Mouse (Mus musculus) cerebellum, adult (tissue): ENCODE data around the gene Rab34.

ENCODE experiments used
- ATAC-seq: cut with Nextera tagmentation; 2 replicates; pipeline ENCODE4 v1.9.2; 2017; ENCODE audit warnings: mild to moderate bottlenecking, moderate library complexity, mixed read lengths; ENCODE audit not compliant: insufficient number of reproducible peaks, low FRiP score, low TSS enrichment

Rab34 gene

GRCm38 (mm10) chr11:78164604-78164923 lies 23.7 kb upstream of the Rab34 start:
- ATAC-seq: no peak

- peak; percentile 67 for ATAC-seq
Measured at GRCm38 (mm10) chr11:78164924-78165760, 23.1 kb upstream of the Rab34 start, which contains the start of gene Traf4. Traf4 (minus strand) TSS chr11:78165589.

GRCm38 (mm10) chr11:78165761-78166109 lies 22.5 kb upstream of the Rab34 start:
- ATAC-seq: 0 out of 2 replicates have a peak, but pooled peaks have one; percentile 18

- ATAC-seq: no peak
Measured at GRCm38 (mm10) chr11:78166161-78166560, 22.1 kb upstream of the Rab34 start.

- no peak for ATAC-seq
Measured at GRCm38 (mm10) chr11:78166640-78167039, 21.6 kb upstream of the Rab34 start.

- no peak for ATAC-seq
Measured at GRCm38 (mm10) chr11:78167257-78167959, 20.8 kb upstream of the Rab34 start.

GRCm38 (mm10) chr11:78168541-78169468 lies 19.4 kb upstream of the Rab34 start:
- no peak for ATAC-seq

- no peak for ATAC-seq
Measured at GRCm38 (mm10) chr11:78170306-78170705, 17.9 kb upstream of the Rab34 start.

- ATAC-seq: no peak
Measured at GRCm38 (mm10) chr11:78171328-78171727, 16.9 kb upstream of the Rab34 start.

GRCm38 (mm10) chr11:78172034-78172747 lies 16.0 kb upstream of the Rab34 start:
- no peak for ATAC-seq

- ATAC-seq: no peak
Measured at GRCm38 (mm10) chr11:78172748-78173383, 15.4 kb upstream of the Rab34 start.

GRCm38 (mm10) chr11:78174506-78174905 lies 13.7 kb upstream of the Rab34 start:
- ATAC-seq: no peak

GRCm38 (mm10) chr11:78175771-78176401 lies 12.3 kb upstream of the Rab34 start:
- no peak for ATAC-seq

GRCm38 (mm10) chr11:78176402-78176862 lies 11.8 kb upstream of the Rab34 start, which contains the start of the genes Nek8 and Tlcd1:
Nek8 (minus strand) TSS chr11:78176675.
Tlcd1 (plus strand) TSS chr11:78176711.
- ATAC-seq: peak; percentile 41; the same call in 1 of the 2 replicates

- no peak for ATAC-seq
Measured at GRCm38 (mm10) chr11:78176905-78177331, 11.3 kb upstream of the Rab34 start.

- peak; percentile 3; the same call in 1 of the 2 replicates for ATAC-seq
Measured at GRCm38 (mm10) chr11:78177437-78177836, 10.8 kb upstream of the Rab34 start.

GRCm38 (mm10) chr11:78177903-78178858 lies 10.0 kb upstream of the Rab34 start:
- ATAC-seq: peak; percentile 75
